Mouse (Mus musculus): Measurements from ENCODE around the gene Lrrfip1.

DNA sequence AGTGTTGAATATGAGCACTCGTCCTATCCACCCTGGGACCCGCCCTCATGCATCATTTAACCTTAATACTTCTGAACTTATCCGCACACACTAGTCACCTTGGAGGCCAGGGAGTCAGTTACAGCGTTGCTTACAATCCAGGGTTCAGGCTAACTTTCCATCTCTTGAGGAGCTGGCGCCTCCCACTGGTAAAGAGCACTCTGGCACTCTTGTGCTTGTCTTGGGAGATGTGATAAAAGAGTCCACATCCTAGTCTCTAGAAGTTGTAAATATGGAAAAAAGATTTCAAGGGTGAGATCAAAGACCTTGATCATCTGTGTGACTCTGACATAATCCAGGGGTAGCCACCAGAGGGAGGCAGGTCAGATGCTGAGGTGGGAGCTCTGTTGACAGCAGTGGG, 109.0 kb downstream of the Lrrfip1 start:
- TF ChIP-seq CTCF (IDR thresholded peaks at IDR 0.05; ENCODE audit: low read depth) (peak; percentile 33), EP300 (IDR thresholded peaks at IDR 0.05; ENCODE audit: low read depth) (no peak)

Measured in liver, embryonic 14.5 days (tissue).